Mouse (Mus musculus) olfactory bulb, adult 2 months (tissue): ENCODE measurements around the gene Cmas.

Source experiments
- CTCF ChIP-seq: fragments of 200-500 bp; IDR thresholded peaks from 2 replicates; pipeline ENCODE4 v1.5.1; 2012; ENCODE audit warnings: low read depth, mild to moderate bottlenecking, low read length, moderate library complexity; ENCODE audit not compliant: insufficient read depth
- POLR2A ChIP-seq: fragments of 200-500 bp; IDR thresholded peaks from 2 replicates; pipeline ENCODE4 v1.6.1; 2012; ENCODE audit warnings: mild to moderate bottlenecking, low read depth, low read length, moderate library complexity; ENCODE audit not compliant: insufficient read depth

DNA sequence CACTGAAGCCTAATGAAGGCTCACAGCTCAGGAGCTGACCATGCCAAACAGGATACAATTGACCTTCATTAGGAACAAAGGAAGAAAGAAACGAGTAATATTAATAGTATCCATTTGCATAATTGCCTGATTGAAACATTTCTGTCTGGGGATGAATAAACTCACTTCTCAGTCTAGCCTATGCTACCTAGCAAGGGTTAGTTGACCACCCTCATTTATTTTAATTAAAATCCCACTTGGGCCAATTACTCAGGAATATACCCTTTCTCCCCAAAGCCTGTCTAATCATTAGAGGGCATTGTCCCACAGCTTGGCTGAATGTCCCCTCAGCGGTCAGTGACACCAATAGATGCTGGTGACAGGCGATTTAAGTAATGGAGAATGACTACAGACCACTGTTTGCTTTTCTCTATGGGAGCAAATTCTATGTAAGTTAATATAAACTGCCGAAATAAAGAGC lies 24.1 kb downstream of the Cmas start:
- TF ChIP-seq CTCF: no peak
- TF ChIP-seq POLR2A: no peak
